Mouse (Mus musculus): Measurements from ENCODE around the gene Mbip.

DNA sequence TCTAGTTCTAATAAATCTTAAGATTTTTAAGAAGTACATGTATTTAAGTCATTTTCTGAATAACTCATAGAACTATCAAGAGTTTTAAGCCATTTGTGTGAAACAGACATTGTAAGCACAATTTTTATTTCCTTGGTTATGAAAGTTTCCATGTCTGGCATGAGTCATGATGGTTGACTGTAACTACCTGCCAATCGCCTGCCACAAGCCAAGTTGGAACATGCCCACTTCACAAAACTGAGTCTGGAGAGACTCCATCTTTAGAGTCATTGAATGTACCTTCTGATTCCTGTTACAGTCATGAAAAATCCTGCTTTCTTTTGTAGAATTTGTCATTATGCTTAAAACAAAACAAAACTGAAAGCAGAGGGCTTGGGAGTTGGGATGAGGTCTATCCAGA lies 19.8 kb downstream of the Mbip start:
- no peak for TF ChIP-seq CTCF (IDR thresholded peaks at IDR 0.05; ENCODE audit: extremely low read depth, insufficient read length, insufficient replicate concordance, low read depth, low read length)
- TF ChIP-seq POLR2A (IDR thresholded peaks at IDR 0.05; ENCODE audit: low read depth, low read length): no peak

All from small intestine, adult 2 months (tissue).